Mouse (Mus musculus) layer of hippocampus, postnatal 14 days (tissue): ENCODE measurements at regions not wholly inside any gene's neighbourhood (a gene's known extent, or its start where the extent isn't known, plus 50 kb on each side); places are given as distances from the start of the nearest gene placed in this dataset.
A peak's percentile ranks its signal among the peaks of the same experiment; 100 is the strongest.

Source experiments
- DNase-seq, 2 experiments: peaks; one replicate each; pipeline ENCODE4 v3.0.0; 2021 to 2022; ENCODE audit warnings: low spot score in 2 of 2, mixed read lengths in 1 of 2

DNA sequence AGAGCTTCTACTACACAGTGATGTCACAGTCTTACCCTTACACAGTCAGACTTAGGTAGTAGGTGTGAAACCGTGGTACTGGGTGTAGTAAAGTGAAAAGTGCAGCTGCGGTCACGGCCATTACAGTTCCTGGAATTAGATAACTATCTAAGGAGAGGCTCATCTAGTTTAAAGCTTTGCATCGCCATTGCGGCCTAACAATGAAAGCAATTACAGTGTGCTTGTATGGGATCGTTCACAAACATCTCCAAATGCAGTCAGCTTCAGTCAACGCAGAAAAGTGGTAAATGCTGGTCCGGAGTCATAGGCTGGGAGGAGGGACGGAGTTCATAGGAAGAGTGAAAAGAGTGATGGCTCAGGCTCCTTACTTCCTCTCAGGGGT, 106.0 kb upstream of the Col1a2 start:
- DNase-seq, result no peak

DNA sequence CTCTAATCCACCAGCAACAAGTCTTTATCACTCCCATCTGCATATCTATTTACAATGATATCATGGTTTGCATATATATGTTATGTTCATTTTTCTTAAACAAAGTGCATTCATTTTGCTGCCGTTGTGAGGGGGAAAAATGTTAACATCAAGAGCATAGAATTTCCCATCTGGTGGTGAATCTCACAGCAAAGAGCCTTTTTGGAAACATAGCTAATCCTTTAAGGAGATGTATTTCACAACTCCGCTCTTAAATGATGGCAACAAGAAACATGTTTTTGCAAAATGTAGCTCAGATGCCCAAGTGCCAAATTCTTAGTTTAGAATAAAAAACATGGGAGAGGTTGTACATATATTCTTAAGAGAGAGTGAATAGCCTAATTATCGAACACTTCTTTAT, 99.3 kb upstream of the Col1a2 start:
- no peak for DNase-seq

DNA sequence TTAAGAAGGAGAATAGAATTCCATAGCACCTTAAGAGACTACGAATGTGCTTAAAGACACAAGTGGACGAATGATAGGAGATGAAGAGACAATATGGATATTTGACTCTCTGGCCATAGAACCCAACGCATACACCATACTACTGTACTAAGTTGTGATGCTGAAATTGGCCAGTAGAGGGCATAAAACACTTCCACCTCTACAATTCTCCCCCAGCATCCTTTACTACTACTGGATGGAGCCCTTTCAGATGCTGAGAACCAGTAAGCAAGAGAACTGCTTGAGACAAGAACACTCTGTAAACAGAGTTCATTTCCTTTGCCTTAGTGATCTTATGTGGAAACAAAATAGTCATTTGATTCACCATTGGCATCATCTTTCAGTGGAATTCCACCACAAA, 96.9 kb upstream of the Col1a2 start:
- DNase-seq, result no peak

DNA sequence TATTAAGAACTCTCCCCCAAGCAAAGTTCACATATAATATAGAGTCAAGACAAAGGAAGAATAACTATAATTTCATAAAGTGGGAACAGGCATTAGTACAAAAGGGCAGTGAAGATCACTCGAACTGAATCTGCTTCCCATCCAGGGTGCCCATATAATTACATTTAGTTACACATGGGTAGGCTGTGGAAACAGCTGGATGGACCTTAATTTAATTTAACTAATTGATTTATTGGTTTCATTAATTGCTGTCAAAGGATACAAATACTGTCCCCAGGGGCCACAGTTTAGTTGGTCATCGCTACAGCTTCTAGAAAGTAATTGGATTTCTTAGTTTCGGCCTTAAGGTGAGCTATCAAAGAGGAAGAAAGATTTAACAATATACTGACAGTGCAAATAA, 91.4 kb upstream of the Col1a2 start:
- no peak for DNase-seq

DNA sequence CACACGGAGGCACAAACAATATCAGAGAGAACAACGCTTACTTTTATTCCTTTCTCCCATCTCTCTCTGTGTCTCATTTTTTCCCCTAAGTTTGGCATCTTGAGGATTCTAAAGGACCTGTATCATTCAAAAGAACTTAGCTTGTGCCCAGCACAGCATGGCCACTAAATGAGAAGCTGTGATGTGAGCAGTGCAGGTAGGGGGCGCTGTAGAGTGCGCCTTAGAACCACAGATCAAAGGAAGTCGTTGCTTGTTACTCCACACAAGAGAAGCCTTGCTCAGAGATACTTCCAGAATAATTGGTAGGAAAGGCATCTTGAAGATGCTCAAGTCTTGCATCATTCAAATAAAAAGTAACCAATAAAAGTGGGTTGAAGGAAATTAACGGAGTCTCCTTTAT, 90.4 kb upstream of the Col1a2 start:
- DNase-seq, result peak in 1 of 2 experiments; percentile 42

DNA sequence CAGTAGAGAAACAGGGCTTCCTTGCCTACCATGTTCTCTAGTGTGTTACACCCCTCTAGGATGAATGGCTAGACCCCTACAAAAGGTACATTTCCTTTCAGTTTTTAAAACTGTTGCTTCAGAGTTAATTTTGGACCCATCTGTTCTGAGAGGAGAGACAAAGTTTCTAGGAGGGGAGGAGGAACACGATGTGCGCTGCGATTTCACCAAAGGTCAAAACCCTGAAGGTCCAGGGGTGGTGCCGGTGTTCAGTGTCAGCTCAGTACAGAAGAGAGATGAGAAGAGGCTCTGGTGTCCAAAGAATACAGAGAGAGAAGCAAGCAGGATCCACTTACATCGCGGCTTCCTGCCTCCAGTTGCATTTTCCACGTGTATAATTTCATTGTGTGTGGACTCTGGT, 89.4 kb upstream of the Col1a2 start:
- no peak for DNase-seq

DNA sequence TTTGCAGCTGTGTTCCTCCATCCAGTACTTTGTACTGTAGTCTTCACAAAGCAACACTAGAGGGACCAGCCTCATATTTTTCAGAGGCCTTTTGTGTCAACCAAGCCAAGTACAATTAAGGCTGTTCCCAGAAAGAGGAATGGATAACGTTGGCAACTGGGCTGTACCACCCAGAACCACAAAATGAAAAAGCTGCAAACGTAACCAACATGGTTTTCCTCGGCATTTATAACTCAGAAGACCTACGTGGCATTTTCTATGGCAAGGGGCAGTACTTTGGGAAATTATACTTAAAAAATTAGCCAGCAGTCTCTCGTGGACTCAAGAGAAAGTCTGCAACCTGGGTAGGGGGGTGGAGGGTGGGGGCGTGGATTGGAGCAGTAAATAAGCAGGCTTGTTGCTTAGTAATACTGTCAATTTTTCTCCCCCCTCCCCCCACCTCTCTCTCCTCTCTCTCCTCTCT, 87.3 kb upstream of the Col1a2 start:
- peak in 1 of 2 experiments; percentile 71 for DNase-seq

DNA sequence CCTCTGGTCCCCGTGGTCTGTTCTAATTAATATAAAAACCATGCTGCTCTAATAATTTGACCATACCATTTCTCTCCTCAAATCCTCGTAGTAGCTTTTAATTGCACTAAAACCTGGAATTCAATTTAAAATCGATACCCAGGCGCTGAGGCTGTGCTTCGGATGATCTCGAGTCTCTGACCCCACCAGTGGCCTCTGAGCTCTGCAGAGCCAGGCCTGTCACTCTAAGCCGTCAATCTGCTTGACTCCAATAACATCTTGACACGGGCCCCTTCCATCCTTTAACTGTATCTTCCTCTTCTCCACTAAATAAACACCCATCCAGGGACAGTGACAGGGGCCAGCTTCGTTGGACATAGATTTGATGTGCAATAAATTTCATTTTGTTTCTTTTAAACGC, 86.2 kb upstream of the Col1a2 start:
- no peak for DNase-seq

DNA sequence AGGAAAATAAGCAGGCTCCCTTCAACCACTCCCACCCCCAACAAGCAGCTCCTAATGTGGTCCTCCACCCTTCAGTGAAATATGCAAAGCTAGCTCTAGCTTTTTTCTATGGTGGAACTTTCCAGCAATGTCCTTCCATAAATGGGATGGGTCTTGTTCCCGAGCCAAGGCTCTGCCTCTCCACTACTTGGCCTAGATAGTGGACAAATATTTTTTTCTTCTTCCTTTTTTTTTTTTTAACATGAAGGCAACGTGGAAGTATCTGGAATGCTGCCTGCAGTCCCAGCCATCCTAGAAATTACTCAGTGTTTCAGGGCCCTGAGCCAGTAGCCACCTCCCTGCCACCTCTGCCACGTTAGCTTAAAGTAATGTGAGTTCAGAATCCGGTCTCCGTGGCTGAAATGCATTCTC, 85.7 kb upstream of the Col1a2 start:
- DNase-seq, result no peak

DNA sequence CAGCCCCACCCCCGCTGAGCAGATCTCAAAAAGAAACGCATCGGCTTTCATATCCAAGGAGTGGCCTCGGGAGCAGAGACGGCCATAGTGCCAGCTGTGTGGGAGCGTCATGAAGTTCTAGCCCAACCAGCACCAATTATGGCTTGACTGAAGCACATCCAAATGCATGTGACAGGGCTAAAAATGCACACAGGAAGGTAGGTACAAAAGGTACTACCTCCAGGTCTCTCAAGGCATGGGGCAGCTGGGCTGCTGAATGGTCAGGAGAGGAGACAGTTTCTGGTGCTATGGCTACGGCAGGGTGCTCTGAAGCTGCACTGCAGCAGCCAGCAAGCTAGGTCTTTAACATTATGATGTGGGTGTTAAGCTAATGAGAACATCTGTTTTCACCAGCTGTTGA, 83.1 kb upstream of the Col1a2 start:
- DNase-seq, result no peak

DNA sequence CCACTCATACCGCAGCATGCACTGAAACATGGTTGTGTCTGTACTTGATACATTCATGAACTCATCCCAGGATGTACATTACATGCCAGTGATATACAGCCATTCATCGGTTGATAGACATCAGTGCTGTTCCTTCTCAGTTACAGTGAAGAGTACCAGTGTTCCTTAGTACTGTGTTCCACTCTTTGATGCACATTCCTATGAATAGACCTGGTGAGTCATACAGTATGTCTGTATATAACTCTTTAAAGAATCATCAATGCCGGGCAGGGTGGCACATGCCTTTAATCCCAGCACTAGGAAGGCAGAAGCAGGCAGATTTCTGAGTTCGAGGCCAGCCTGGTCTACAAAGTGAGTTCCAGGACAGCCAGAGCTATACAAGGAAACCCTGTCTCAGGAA, 77.5 kb upstream of the Col1a2 start:
- no peak for DNase-seq

DNA sequence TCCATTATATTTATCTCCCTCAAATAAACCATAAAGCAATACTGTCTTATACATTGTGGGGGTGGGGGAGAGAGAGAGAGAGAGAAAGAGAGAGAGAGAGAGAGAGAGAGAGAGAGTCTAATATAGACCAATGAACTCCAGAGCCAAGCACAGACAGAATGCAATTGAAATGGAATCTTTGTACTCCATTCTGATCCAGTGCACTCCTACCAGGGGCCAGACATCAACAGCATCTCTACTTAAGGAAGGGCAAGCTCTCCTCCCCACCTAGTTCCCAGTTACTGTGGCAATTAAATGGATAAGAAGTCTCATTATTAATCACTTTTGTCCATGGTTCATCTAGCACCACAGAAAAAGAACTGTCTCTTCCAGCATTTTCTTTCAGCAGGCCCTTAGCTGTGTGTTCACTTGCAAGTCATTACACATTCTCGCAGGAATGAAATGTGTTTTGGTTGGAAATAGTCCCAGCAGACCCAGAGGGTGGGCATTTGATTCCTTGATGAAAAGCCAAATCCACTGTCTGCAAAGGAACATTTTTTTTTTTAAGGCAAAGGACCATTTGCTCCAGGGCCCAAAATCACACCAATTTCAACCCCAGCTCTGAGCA, 73.8 kb upstream of the Col1a2 start:
- peak; percentile 6 to 60 for DNase-seq

DNA sequence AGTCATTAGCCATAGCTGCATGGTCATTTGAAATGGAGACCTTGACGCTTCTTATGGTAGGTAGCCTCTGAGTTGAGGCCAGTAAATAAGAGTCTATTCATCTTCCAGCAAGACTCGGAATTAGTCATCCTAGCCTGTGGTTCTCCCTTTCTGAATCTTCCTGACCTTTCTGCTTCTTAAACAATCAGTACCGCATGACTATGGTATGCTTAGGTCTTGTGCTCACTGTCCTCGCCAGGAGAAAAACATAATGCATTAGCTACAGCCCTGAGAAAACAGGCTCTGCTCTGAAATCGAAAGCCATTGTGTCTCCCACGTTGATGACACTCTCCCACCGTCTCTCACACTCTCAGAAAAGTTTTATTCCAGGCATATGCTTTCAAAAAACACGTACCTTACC, 72.4 kb upstream of the Col1a2 start:
- no peak for DNase-seq

DNA sequence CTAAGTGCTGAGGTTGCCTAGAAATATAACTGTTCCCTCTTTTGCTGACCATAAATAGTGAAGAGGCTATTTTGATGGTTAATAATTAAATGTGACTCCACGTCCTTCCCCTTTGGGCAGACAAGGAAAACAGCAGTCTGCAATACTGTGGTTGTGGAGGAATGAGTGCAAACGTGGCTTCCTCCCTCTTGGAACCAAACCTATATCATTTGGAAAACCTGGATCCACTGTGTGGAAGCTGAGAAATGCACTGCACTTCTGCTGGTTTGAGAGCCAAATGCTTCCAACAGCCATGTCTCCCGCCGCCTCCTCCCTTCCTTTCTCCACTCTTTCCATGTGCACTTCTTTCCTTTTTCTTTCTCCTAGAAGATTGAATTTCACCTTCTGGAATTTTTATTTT, 68.2 kb upstream of the Col1a2 start:
- no peak for DNase-seq

DNA sequence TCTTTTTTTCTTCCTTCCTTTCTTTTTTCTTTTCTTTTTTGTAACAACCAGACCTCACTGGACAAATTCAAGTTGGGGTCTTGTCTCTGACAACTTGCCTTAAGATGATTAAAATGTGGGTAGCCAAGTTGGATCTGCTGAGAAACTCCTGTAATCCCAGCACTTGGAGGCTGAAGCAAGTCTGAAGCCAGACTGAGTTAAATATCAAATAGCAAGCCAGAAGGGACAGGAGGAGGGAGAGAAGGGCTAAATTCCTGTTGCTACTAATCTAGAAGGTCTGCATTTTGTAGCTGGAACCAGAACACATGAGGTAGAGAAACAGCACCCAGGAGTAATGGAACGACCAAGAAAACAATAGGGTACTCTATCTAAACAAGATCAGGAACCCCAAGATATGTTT, 67.7 kb upstream of the Col1a2 start:
- no peak for DNase-seq

DNA sequence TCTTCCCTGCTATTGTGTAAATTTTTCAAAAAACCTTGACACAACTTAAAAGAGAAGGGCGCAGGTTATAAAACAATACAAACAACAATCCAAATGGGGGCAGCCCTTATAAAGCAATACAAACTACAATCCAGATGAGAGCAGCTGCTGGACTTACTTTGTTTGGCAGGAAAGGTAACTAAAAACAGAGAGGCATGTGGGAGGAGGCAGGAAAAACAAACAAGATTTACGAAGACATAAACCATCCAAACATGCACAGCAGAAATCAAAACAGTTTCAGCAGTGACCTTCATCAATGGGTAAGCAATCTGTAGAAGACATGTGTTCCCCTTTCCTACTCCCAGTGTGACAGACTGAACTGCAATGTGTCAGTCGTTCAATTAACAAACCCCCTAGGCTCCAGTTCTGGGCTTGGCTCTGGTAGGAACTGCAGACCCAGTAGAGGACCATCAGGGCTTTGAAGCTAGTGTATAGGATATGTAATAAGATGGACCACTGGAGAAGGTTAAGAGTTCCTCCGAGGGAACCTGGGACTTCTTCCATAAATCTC, 62.9 kb upstream of the Col1a2 start:
- DNase-seq, result peak; percentile 11 to 36

DNA sequence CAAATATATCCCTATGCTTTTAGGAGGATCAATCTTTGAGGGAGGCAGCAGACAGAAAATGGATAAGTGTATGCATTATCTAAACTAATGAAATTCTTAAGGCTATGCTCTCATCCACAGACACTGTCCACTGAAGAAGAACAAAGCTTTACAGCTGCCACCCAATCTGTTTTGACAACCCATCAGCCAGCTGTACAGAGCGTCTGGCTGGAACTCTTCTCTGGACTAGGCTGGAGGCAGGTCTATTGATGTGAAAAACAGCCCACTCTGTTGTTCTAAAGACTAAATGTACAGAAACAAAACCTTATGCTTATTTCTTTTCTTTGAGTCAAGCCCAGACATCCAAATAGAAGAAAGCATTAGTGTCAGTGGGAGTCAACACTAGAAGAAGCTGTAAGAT, 58.7 kb upstream of the Col1a2 start:
- DNase-seq, result no peak

DNA sequence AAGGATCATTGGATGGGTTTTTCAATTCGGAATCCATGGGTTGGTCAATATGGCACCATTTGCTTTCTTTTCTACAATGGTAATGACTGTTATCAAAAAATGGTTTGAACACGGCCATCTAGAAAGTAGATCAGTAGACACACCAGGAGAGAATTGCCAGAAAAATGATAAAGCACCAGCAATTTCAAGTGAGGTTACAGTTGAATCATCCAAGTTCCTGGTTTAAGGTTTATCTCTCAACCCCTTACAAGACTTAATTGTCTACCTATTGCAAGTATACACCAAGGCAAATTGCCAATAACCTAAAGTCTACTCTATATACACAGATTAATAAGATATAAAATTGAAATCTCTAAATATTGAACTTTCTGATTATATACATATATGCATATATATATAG, 53.4 kb upstream of the Col1a2 start:
- no peak for DNase-seq
